Mouse (Mus musculus) heart, embryonic 10.5 days (tissue): ENCODE data around the gene Dars. TPM values are rescaled to one million over a fixed set of nuclear protein-coding genes. Genes with fewer than 3 reads are reported as not detected.

Experiments
- DNase-seq: peaks from one replicate; pipeline ENCODE4 v3.0.0-alpha.2; 2017; ENCODE audit warnings: low spot score
- H3K27ac ChIP-seq: fragments of 300-500 bp; sonication (generic); 2 replicates; pipeline ENCODE4 v1.5.1; 2016; ENCODE audit warnings: mild to moderate bottlenecking
- H3K27me3 ChIP-seq: fragments of 300-500 bp; sonication (generic); 2 replicates; pipeline ENCODE4 v1.6.1; 2016; ENCODE audit warnings: mild to moderate bottlenecking; ENCODE audit not compliant: poor library complexity, insufficient read depth, severe bottlenecking
- H3K36me3 ChIP-seq: fragments of 300-500 bp; sonication (generic); 2 replicates; pipeline ENCODE4 v1.6.1; 2016; ENCODE audit warnings: mild to moderate bottlenecking, moderate library complexity
- H3K4me1 ChIP-seq: fragments of 300-500 bp; sonication (generic); 2 replicates; pipeline ENCODE4 v1.6.1; 2016; ENCODE audit warnings: mild to moderate bottlenecking
- H3K4me3 ChIP-seq: fragments of 300-500 bp; sonication (generic); 2 replicates; pipeline ENCODE4 v1.5.1; 2016; ENCODE audit warnings: mild to moderate bottlenecking, moderate library complexity
- H3K9me3 ChIP-seq: fragments of 300-500 bp; sonication (generic); 2 replicates; pipeline ENCODE4 v1.6.1; 2016; ENCODE audit warnings: mild to moderate bottlenecking, moderate library complexity
- WGBS: fragments of 180-500 bp; shearing (Covaris S2); methylation state at CpG from one replicate; pipeline ENCODE4 v1.1.7; 2016; 5-methylcytosine and 5-hydroxymethylcytosine counted together
- polyA plus RNA-seq: library from polyadenylated mRNA; unstranded; fragments of >200 nt; fragmentation: Nextera tagmentation; extraction: Ambion mirVana; gene quantifications from 2 replicates; pipeline ENCODE4 v1.2.1, GENCODE M21; 2016

The Dars gene
- polyA plus RNA-seq, 1 experiment from 2014 or later: 155 TPM

DNA sequence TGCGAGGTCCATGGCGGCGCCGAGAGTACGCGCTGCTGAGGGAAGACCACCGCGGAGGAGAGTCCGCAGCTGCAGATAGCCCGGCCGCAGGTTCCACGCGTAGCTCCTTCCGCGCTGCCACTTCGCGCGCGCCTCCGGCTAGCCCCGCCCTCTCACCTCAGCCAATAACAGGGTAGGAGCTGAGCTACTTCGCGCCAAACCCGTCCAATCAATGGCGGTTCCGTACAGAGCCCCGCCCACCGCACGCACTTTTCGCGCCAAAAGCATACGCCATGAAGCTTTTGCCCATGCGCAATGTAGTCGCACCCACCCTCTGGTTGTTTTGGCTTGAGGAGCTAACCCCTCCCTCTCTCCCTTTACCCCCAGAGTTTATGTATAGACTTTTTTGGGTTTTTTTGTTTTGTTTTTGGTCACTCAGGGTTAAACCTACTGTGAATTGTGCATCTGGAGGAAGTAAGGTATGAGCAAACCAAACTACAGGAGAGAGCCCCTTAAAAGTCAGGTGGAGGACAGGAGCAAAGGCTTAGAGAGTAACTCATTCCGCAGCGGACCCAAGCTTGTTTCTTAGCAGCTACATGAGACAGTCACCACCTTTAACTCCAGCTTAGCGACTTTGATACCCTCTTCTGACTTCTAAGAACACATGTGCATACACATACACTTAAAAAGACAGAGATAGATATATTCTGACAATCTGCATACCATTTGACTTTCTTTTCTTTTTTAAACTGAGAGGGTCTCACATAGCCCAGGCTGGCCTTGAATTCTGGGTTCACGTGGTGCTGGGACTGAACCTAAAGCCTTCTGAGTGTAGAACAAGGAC, 57.4 kb downstream of the Dars start, which contains the start of gene Mcm6:
Mcm6 (minus strand) TSS at position 111 of the 823 bp plus-strand sequence.
- Histone ChIP-seq H3K27ac (peak within 1 kb of the TSS; percentile 97), H3K4me1 (peaks cover 17% of the 10 kb centered on the region), H3K9me3 (no peaks in the 10 kb centered on the region), H3K4me3 (peak within 1 kb of the TSS; percentile 92), H3K27me3 (no peaks in the 10 kb centered on the region), H3K36me3 (peaks cover 48% of the 10 kb centered on the region)
- peak; percentile 98 for DNase-seq
- WGBS: 2% methylated on average over 38 of the region's 38 CpGs

- peak overlapping the region; percentile 97 for H3K27ac ChIP-seq
- DNase-seq: peak; percentile 79
- WGBS: under 1% methylated on average over 35 of the region's 35 CpGs
- H3K9me3 ChIP-seq: no peaks in the 10 kb centered on the region
- peak overlapping the region; percentile 92 for H3K4me3 ChIP-seq
- H3K27me3 ChIP-seq: no peaks in the 10 kb centered on the region
- H3K4me1 ChIP-seq: peaks cover 17% of the 10 kb centered on the region
- peaks cover 50% of the 10 kb centered on the region for H3K36me3 ChIP-seq
Measured at GRCm38 (mm10) chr1:128358916-128359553, 58.1 kb downstream of the Dars start.

DNA sequence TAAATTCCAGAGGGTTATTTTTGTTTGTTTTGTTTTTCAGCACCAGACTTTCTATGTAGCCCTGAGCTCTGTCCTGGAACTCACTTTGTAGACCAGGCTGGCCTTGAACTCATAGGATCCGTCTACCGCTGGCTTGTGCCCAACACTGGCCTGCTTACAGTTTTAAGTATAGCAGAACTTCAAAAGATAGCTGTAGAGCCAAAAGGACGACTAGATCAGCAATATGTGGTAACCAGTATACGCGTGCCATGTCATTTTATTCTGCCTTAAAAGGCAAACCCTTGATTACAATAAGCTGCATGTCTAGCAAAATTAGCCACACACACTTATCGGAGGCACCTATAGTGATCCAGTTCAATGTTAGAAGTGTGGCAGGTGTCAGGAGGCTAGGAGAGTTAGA, 58.9 kb downstream of the Dars start:
- H3K4me3 ChIP-seq: peak overlapping the region; percentile 92
- H3K4me1 ChIP-seq: peaks cover 17% of the 10 kb centered on the region
- WGBS: 71% methylated on average over 6 of the region's 6 CpGs
- no peaks in the 10 kb centered on the region for H3K9me3 ChIP-seq
- no peak for DNase-seq
- peaks cover 52% of the 10 kb centered on the region for H3K36me3 ChIP-seq
- no peaks in the 10 kb centered on the region for H3K27me3 ChIP-seq
- peak overlapping the region; percentile 97 for H3K27ac ChIP-seq

DNA sequence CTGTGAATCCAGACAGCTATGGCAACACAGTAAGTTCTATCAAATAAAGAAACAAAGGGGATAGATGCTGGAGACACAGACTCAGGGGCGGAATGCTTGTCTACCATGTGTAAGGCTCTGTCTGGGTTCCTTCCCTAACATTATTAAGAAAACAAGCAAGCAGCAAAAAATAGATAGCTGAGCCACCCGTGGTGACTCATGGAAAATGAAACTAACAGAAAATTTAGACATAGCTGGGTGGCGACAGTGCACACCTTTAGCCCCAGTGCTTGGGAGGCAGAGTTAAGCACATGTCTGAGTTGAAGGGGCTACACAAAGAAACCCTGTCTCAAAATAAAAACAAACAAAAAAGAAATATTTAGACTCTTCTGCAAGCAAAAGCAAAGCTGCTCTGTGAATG, 59.7 kb downstream of the Dars start:
- H3K4me1 ChIP-seq: peaks cover 17% of the 10 kb centered on the region
- H3K4me3 ChIP-seq: peak overlapping the region; percentile 92; the same call in 1 of the 2 replicates
- H3K9me3 ChIP-seq: no peaks in the 10 kb centered on the region
- no peak for DNase-seq
- H3K27ac ChIP-seq: no peak overlapping the region
- no peaks in the 10 kb centered on the region for H3K27me3 ChIP-seq
- 57% methylated on average over 3 of the region's 3 CpGs for WGBS
- peaks cover 52% of the 10 kb centered on the region for H3K36me3 ChIP-seq

GRCm38 (mm10) chr1:128353092-128353491, 64.1 kb downstream of the Dars start:
- 67% methylated on average over 3 of the region's 3 CpGs for WGBS

GRCm38 (mm10) chr1:128344232-128344631, 72.9 kb downstream of the Dars start:
- H3K36me3 ChIP-seq: peaks cover 94% of the 10 kb centered on the region
- 90% methylated on average over 10 of the region's 10 CpGs for WGBS
- no peaks in the 10 kb centered on the region for H3K27me3 ChIP-seq
- no peak overlapping the region for H3K4me3 ChIP-seq
- no peak overlapping the region for H3K27ac ChIP-seq
- no peaks in the 10 kb centered on the region for H3K9me3 ChIP-seq
- DNase-seq: peak; percentile 24
- H3K4me1 ChIP-seq: no peaks in the 10 kb centered on the region

More at GRCm38 (mm10) chr1:128353092-128353491, 64.1 kb downstream of the Dars start:
- no peak for DNase-seq
- H3K4me3 ChIP-seq: no peak overlapping the region
- H3K36me3 ChIP-seq: peaks cover 84% of the 10 kb centered on the region
- H3K9me3 ChIP-seq: no peaks in the 10 kb centered on the region
- no peaks in the 10 kb centered on the region for H3K27me3 ChIP-seq
- H3K27ac ChIP-seq: no peak overlapping the region
- peaks cover 11% of the 10 kb centered on the region for H3K4me1 ChIP-seq

DNA sequence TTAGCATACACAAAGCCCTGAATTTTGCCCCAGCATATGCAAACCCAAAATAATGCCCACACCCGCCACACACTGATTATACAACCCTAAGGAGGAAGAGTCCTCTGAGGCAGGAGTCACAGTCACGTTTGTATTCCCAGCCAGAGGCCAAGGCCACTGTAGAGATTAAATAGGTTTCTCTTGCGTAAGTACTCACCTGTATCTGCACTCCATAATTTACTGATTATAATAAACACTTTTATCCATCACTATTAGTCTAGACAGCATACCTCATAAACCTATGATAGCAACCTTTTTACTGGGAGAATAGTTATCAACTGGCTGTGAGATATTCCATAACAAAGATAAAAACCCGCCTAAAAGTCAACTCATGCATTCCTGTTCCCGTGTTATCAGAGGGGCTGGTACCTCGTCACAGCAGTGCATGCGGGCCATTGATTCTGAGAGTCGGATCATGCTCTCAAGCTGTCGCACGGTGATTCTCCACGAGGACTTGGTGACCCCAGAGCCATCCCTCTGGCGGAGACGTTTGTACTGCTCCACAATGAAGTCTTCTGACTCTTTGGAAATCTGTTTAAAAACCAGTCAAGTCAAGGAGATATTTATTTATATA, 79.4 kb downstream of the Dars start:
- no peaks in the 10 kb centered on the region for H3K4me1 ChIP-seq
- H3K9me3 ChIP-seq: no peaks in the 10 kb centered on the region
- peaks cover 96% of the 10 kb centered on the region for H3K36me3 ChIP-seq
- 73% methylated on average over 13 of the region's 13 CpGs for WGBS
- DNase-seq: no peak
- no peak overlapping the region for H3K4me3 ChIP-seq
- no peak overlapping the region for H3K27ac ChIP-seq
- H3K27me3 ChIP-seq: no peaks in the 10 kb centered on the region

- Histone ChIP-seq H3K4me3 (no peak overlapping the region), H3K27ac (no peak overlapping the region), H3K36me3 (peaks cover 82% of the 10 kb centered on the region), H3K9me3 (no peaks in the 10 kb centered on the region), H3K4me1 (no peaks in the 10 kb centered on the region), H3K27me3 (no peaks in the 10 kb centered on the region)
- 100% methylated on average over 1 of the region's 1 CpGs for WGBS
- no peak for DNase-seq
Measured at GRCm38 (mm10) chr1:128330313-128330712, 86.9 kb downstream of the Dars start.

DNA sequence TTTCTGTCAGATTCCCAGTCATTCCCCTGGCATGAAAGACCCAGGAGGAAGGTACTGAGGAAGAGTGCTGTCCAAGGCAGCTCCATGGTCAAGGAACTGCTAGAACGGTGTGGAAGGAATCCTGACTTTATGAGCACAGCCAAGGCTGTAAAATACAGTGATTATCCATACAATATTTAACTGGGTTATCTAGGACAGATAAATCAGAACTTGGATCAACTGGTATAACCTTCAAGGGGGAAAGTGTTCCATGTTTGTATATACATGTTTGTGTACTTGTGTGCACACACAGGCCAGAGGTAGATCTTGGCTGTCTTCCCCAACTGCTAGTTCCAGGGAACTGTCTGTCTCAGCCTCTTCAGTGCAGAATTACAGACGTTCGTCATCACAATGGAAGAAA, 89.0 kb downstream of the Dars start, which contains the start of gene Lct:
Lct (minus strand) TSS at position 101 of the 400 bp plus-strand sequence.
- no peak within 1 kb of the TSS for H3K27ac ChIP-seq
- WGBS: 75% methylated on average over 3 of the region's 3 CpGs
- no peaks in the 10 kb centered on the region for H3K9me3 ChIP-seq
- H3K4me3 ChIP-seq: no peak within 1 kb of the TSS
- no peaks in the 10 kb centered on the region for H3K27me3 ChIP-seq
- H3K36me3 ChIP-seq: peaks cover 64% of the 10 kb centered on the region
- H3K4me1 ChIP-seq: peaks cover 5% of the 10 kb centered on the region
- DNase-seq: no peak

DNA sequence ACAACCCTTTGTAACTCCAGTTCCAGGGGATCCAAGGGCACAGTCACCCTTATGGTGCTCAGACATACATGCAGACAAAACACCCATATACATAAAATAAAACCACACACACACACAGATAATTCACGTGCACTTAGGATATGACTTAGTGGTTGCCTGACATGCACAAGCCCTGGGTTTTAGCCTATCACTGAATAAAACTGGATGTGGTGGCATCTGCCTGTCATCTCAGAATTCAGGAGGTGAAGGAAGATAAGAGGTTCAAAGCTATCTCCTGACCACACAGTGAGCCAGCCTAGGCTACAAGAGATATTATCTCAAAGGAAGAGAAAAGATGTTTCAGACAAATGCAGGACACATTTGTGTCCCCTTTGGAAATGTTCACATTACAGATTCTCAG, 90.0 kb downstream of the Dars start:
- Histone ChIP-seq H3K36me3 (peaks cover 54% of the 10 kb centered on the region), H3K27ac (no peak overlapping the region), H3K27me3 (no peaks in the 10 kb centered on the region), H3K4me3 (no peak overlapping the region), H3K4me1 (peaks cover 8% of the 10 kb centered on the region), H3K9me3 (no peaks in the 10 kb centered on the region)
- 77% methylated on average over 1 of the region's 1 CpGs for WGBS
- no peak for DNase-seq

- no peak for DNase-seq
- Histone ChIP-seq H3K36me3 (peaks cover 30% of the 10 kb centered on the region), H3K4me3 (no peak overlapping the region), H3K27ac (no peak overlapping the region), H3K27me3 (no peaks in the 10 kb centered on the region), H3K4me1 (peaks cover 8% of the 10 kb centered on the region), H3K9me3 (no peaks in the 10 kb centered on the region)
- 84% methylated on average over 2 of the region's 2 CpGs for WGBS
Measured at GRCm38 (mm10) chr1:128324776-128325175, 92.4 kb downstream of the Dars start.

DNA sequence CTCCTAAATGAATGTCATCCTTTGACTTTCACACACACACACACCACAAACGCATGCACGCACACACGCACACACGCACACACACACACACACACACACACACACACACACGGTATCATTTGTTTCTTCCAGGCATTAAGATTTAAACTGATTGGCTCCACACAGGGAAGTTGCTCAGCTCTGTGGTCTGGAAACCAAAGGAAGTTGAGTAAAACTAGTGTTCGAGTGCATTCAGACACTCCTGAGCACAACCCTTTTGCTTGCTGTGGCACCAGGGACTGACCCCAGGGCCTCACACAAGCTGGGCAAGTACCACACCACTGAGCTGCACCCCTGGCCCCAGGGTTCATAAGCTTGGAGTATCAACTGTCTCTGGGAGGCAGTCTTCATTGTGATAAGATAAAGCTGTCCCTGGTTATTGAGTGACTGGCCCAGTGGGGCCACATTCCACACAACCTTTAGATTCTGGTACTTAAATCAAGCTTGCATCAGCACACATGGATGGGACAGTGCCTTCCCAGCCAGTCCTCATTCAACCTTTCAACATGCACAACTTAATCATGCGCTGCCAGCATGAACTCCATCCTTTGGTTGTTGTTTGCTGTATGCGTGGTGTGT, 94.0 kb downstream of the Dars start:
- Histone ChIP-seq H3K9me3 (no peaks in the 10 kb centered on the region), H3K4me1 (peaks cover 8% of the 10 kb centered on the region), H3K27me3 (no peaks in the 10 kb centered on the region), H3K4me3 (no peak overlapping the region), H3K27ac (no peak overlapping the region), H3K36me3 (peaks cover 20% of the 10 kb centered on the region)
- 80% methylated on average over 8 of the region's 8 CpGs for WGBS
- no peak for DNase-seq
